Mouse (Mus musculus) kidney, adult 9 months (tissue): Measurements from ENCODE around the gene Alg14.
A peak's percentile ranks its signal among the peaks of the same experiment; 100 is the strongest.

Experiments used
- DNase-seq: peaks from one replicate; pipeline ENCODE4 v3.0.0; 2022

The Alg14 gene

DNA sequence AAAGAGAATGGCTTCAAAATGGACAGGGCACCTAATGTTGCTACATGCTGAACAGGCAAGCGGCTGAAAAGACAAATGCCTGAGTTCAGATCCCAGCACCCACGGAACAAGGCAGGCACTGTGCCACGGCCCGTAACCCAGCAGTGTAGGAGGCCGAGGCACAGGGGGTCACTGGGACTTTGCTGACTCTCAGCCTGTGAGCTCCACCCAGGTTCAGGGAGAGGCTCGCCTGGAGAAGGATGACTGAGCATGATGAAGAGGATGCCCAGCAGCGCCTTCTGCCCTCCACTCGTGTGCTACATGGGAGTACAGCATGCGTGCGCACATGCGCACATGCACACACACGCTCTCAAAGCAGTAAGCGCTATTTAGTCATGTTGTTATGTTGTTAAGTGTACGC, 11.9 kb upstream of the Alg14 start:
- DNase-seq = no peak

- DNase-seq = no peak
These were observed 8.6 kb upstream of the Alg14 start, which contains the start of gene Tmem56 for GRCm38 (mm10) chr3:121282998-121283397. TSS of gene Tmem56 (minus strand) at chr3:121283098.

GRCm38 (mm10) chr3:121285219-121285618, 6.4 kb upstream of the Alg14 start:
- no peak for DNase-seq

DNA sequence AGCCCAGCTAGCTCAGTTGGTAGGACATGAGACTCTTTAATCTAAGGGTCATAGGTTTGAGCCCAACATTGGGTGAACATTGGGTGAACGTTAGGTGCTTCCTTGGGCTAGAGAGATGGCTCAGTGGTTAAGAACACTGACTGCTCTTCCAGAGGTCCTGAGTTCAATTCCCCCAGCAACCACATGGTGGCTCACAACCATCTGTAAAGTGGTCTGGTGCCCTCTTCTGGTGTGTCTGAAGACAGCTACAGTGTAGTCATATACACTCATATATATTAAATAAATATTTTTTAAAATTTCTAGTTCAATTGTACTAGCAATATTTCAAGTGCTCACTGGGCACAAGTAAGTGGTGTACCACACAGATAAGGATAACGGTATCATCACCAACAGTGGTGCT, 4.4 kb upstream of the Alg14 start:
- no peak for DNase-seq

DNA sequence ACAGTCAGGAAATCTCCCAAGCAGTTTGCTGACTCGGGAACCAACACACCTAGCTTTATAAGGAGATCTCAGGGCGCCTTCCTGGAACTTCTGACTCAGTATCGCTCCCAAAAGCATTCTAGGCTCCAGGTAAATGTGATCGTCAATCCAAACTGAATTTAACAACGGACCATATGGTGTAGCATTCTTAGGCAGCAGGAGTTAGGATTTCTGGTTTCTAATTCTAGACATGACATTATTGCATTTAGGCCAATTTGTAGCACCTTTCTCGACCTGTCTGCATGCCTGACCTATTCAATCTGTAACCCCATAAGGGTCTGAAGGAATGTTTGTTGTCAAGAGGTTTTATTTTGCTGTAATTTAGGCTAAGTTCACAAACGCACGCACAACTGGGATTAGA, 892 bp upstream of the Alg14 start:
- DNase-seq = no peak

DNA sequence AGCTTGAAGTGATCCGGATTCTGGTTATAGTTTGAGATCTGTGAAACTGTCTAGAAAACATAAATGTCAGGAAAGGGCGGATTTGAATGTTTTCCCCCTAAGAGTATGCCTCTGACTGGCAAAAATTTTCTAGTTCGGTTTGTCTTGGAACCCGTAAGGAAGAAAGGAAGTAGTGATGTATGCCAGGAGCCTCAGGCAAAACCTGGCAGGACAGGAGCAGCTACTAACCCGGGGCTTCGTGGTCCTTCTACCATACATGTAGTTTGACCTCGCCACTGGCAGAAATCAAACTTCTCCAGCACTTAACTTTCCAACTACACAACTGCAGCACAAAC, 381 bp upstream of the Alg14 start:
- no peak for DNase-seq

DNA sequence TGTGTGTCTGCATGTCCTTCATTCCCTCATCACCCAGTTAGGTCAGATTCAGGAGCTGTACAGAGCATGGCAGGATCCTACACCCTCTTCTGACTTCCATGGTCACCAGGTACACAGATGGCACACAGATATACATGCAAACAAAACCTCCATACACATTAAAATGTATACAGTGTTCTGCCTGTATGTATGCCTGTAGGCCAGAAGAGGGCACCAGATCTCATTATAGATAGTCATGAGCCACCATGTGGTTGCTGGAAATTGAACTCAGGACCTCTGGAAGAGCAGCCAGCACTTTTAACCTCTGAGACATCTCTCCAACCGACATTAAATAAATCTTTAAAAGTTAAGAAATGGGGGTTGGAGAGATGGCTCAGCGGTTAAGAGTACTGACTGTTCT, 2.6 kb downstream of the Alg14 start:
- DNase-seq = no peak

DNA sequence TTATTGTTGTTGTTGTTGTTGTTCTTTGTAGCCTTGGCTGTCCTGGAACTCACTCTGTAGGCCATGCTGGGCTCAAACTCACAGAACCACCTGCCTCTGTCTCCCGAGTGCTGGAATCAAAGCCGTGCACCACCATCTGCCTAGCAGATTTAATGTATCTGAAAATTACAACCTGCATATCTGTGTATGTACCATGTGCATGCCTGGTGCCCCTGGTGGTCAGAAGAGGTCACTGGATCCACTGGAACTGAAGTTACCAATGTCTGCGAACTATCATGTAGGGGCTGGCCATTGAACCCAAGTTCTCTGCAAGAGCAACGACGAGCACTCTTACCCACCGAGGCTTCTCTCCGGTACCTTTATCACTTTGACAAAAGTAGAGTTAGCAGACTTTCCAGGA, 15.1 kb downstream of the Alg14 start:
- DNase-seq = peak; percentile 22

DNA sequence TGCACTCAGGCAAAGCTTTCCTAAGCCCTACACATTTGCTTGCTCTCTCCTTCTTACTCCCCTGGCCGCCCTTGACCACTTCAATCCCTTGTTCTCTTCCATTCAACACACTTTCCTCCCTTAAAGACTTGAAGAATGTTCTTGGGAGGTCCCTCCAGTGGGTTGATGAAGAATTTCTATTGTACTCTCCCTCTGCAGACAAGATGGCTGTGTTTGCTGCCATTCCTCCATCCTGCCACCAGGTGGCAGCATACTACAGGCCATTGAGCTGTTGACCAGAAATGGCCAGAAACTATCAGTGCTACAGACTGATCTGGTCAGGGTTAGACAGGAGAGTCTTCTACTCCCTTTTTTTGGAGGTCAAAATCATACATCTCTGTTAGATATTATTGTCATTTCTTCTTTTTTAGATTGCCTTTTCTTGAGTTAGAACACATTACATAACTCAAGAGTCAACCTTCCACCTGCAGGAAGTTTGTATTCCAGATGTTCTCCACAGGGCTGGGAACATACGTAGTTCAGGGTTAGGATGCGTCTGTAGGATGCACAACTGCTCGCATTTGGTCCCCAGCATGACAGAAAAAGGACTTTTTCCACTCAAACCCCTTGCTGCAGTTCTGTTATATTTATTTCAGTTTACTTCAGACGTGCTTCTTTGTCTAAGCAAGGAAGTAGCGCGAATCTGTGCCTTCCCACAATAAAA, 16.1 kb downstream of the Alg14 start:
- peak; percentile 83 for DNase-seq

DNA sequence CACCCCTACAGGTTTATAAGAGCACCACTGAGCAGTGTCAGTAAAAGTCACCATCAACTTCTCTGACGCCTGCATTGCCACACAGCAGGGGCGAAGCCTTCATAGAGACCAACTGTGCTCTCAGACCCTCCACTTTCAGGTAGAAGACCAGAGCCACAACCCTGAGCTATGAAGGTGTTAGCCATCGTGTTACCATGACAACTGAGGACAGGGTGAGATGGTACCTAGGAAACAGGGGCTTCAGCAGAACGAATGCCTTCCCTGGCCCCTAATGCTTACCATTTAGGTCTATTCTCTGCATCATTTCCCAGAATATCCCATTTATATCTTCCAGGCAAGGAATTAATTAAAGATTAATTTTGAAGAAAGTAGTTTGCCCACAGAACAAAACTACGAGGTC, 17.4 kb downstream of the Alg14 start:
- DNase-seq = no peak

GRCm38 (mm10) chr3:121309429-121309828, 17.9 kb downstream of the Alg14 start:
- DNase-seq = no peak

- peak; percentile 39 for DNase-seq
These were observed 18.5 kb downstream of the Alg14 start for GRCm38 (mm10) chr3:121309896-121310714.

GRCm38 (mm10) chr3:121312426-121312825, 20.9 kb downstream of the Alg14 start:
- DNase-seq = no peak

DNA sequence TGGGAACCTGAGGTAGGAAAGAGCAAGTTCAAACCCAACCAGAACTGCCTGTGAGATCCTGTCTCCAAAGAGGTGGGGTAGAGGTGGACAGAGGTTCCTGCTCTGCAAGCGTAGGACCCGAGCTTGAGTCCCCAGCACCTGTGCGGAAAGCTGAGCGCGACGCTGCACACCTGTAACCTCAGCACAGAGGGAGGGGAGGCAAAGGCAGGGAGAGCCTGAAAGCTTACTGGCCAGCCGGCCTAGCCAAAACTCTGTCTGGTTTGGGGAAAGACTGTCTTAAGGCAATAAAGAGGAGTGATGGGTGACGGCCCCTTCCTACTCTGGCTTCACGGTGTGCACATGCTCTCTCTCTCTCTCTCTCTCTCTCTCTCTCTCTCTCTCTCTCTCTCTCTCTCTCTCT, 21.4 kb downstream of the Alg14 start:
- no peak for DNase-seq

GRCm38 (mm10) chr3:121314149-121314548, 22.6 kb downstream of the Alg14 start:
- no peak for DNase-seq

DNA sequence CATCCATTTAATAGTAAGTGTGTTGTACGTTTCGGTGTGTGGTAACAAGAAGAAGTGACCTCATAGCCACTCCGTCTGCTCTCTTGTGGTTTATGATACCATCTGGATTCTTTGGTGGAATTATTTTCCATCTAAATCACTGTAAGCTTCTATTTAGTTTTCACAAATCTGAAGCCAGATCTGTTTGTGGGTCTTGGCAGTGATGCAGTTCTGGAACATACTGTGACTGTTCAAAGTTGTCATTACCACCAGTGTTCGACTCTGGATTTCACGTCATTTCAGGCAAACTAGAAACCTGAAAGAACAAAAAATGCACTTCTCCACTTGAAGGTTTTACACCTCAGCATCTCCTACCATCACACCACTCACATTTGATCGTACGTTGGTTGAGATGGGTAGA, 23.9 kb downstream of the Alg14 start:
- no peak for DNase-seq

GRCm38 (mm10) chr3:121319906-121320305, 28.3 kb downstream of the Alg14 start:
- no peak for DNase-seq

GRCm38 (mm10) chr3:121320896-121321295, 29.3 kb downstream of the Alg14 start:
- no peak for DNase-seq

- no peak for DNase-seq
These were observed 31.8 kb downstream of the Alg14 start for GRCm38 (mm10) chr3:121323371-121323770.

DNA sequence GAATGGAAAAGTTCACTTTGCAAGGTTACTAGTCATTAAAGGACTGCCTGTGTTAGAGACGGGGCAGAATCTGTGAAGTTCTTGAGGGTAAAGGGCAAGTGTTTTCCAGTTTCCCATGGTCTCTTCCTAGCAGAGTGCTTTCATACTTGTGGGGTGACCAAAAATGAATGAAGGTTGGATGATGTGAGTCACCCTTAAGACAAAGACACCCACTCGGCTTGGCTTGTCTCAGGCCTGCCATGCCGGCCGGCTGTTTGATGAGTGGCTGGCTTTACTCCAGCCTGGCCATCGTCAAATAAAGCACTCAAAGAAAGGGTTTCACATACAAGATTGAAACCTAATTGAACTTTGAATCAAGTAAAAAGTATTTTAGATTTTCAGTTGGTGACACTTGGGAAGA, 35.8 kb downstream of the Alg14 start:
- DNase-seq = no peak

- no peak for DNase-seq
These were observed 38.1 kb downstream of the Alg14 start for GRCm38 (mm10) chr3:121329647-121330046.

GRCm38 (mm10) chr3:121330244-121330646, 38.7 kb downstream of the Alg14 start:
- DNase-seq = peak; percentile 22

- peak; percentile 22 for DNase-seq
These were observed 44.8 kb downstream of the Alg14 start for GRCm38 (mm10) chr3:121336234-121336890.

DNA sequence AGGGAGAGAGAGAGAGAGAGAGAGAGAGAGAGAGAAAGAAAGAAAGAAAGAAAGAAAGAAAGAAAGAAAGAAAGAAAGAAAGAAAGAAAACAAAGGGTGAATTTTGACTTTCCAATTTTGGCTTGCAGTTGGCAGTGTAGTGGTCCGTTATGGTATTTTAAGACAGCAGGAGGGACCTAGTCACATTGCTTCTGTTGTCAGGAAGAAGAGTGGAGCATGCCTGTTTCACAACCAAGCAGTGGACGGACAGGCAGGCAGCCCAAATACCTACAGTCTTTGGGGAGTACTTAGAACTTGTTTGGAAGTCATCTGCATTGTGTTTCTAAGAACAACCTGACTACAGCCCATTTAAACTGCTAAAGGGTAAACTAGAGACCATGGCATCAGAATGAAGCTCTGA, 47.1 kb downstream of the Alg14 start:
- no peak for DNase-seq
